8 mouse cellular contexts compared by ENCODE assay signal in the genomic region with DNA sequence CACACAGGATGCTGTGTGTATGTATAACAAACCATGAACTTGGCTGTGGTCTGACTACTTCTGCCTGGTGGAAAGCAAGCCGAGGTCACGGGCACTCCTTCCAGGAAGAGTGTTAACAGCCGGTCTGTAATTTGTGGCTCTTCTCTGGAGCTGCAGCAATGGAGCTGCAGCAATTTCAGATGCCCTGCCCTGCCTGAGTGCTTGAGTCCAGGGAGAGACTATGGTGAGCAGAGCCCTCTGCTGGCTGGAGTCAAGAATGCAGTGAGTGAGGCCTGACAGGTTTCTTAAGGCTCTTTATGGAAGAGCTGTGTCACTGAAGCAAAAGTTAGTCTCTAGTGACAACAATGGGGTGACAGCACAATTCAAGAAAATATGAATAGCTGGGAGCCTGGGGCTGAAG.
DNase-seq lines count a peak whose midpoint lies in the region; ATAC-seq and TF ChIP-seq lines count a peak whose summit lies in the region.

No protein-coding gene starts in this region.

- no peak overlapping the region for H3K4me2 ChIP-seq in forebrain, embryonic 15.5 days (replicated peaks)

- intact Hi-C loops in heart, postnatal 14 days (cut with DNase I): loop anchor here (2.0 kb wide), 7 partner anchors 83 to 591 kb away; partner anchors contain the start of genes Rasl11b and Usp46

- WGBS in forebrain, embryonic 15.5 days: 6% methylated on average over 3 of the region's 3 CpGs
- 0% methylated on average over 3 of the region's 3 CpGs for WGBS in large intestine, adult 2 months
- WGBS in lung, adult 2 months: under 1% methylated on average over 3 of the region's 3 CpGs

- no peak overlapping the region for H3K4me3 ChIP-seq in ES-Bruce4 (ENCODE audit: low read depth, low read length)
- no peak overlapping the region for H3K4me3 ChIP-seq in forebrain, embryonic 15.5 days
- no peak overlapping the region for H3K4me3 ChIP-seq in lung, adult 2 months (replicated peaks; ENCODE audit: extremely low read depth, low read depth, low read length)

- TF ChIP-seq EP300 in ES-Bruce4 (IDR thresholded peaks at IDR 0.05; ENCODE audit: insufficient read depth, low read depth, low read length): no peak

- peak; percentile 65 for DNase-seq in c-Kit-positive CD71-positive TER-119-positive erythroid progenitor cells, embryonic 14.5 days (ENCODE audit: low spot score)
- DNase-seq in heart, postnatal 14 days: peak; percentile 89 to 94
- DNase-seq in large intestine, adult 2 months (ENCODE audit: low read depth, low spot score): peak; percentile 69
- peak; percentile 88 for DNase-seq in lung, adult 2 months
- DNase-seq in ovary, postnatal 10 days (ENCODE audit: low spot score): peak; percentile 77
- DNase-seq in thymus, postnatal 0 days (ENCODE audit: low spot score): peak; percentile 88

- H3K27ac ChIP-seq in ES-Bruce4 (ENCODE audit: insufficient read depth, low read length): no peak overlapping the region
- no peak overlapping the region; the same call in 1 of the 2 replicates for H3K27ac ChIP-seq in forebrain, embryonic 15.5 days (replicated peaks)

- peak; percentile 78 for ATAC-seq in forebrain, embryonic 15.5 days (replicated peaks)

- no peak overlapping the region for H3K9ac ChIP-seq in ES-Bruce4 (ENCODE audit: low read depth, poor library complexity, severe bottlenecking)
- no peak overlapping the region for H3K9ac ChIP-seq in forebrain, embryonic 15.5 days (replicated peaks)

- no peak for TF ChIP-seq POLR2A in ES-Bruce4 (IDR thresholded peaks at IDR 0.05; ENCODE audit: insufficient read depth, low read length)
- no peak for TF ChIP-seq POLR2A in lung, adult 2 months (IDR thresholded peaks at IDR 0.05; ENCODE audit: borderline replicate concordance, extremely low read depth, low read depth, low read length)

- no peaks in the 10 kb centered on the region for H3K4me1 ChIP-seq in ES-Bruce4 (ENCODE audit: control insufficient read depth, insufficient read depth, low read length)
- H3K4me1 ChIP-seq in forebrain, embryonic 15.5 days: peaks cover 13% of the 10 kb centered on the region
- peaks cover 3% of the 10 kb centered on the region; the same call in 1 of the 2 replicates for H3K4me1 ChIP-seq in lung, adult 2 months (ENCODE audit: control insufficient read depth, insufficient read depth, low read length)

- no peaks in the 10 kb centered on the region for H3K27me3 ChIP-seq in ES-Bruce4 (ENCODE audit: control insufficient read depth, insufficient read depth, low read length, poor library complexity, severe bottlenecking)
- no peaks in the 10 kb centered on the region for H3K27me3 ChIP-seq in forebrain, embryonic 15.5 days

- no peaks in the 10 kb centered on the region for H3K9me3 ChIP-seq in ES-Bruce4 (replicated peaks; ENCODE audit: control insufficient read depth, insufficient read depth, low read length, poor library complexity, severe bottlenecking)
- H3K9me3 ChIP-seq in forebrain, embryonic 15.5 days: no peaks in the 10 kb centered on the region

- no peaks in the 10 kb centered on the region for H3K36me3 ChIP-seq in ES-Bruce4 (ENCODE audit: control insufficient read depth, insufficient read depth, low read length, poor library complexity, severe bottlenecking)
- no peaks in the 10 kb centered on the region for H3K36me3 ChIP-seq in forebrain, embryonic 15.5 days

- peak; percentile 87 for TF ChIP-seq CTCF in ES-Bruce4 (IDR thresholded peaks at IDR 0.05; ENCODE audit: low read depth, low read length)
- TF ChIP-seq CTCF in lung, adult 2 months (IDR thresholded peaks at IDR 0.05; ENCODE audit: insufficient read depth, low read length): peak; percentile 96
